Mouse (Mus musculus) frontal cortex, postnatal 25 days (tissue): ENCODE results near the gene Coro7.
"Not testable (repeated sequence)": the region's sequence is repeated elsewhere in the genome, so short reads cannot be mapped to it uniquely, and the experiment has no call there.

Experiments
- DNase-seq, 2 experiments: peaks; one replicate each; pipeline ENCODE4 v3.0.0; 2022; ENCODE audit warnings: low spot score in 2 of 2

The Coro7 gene

DNA sequence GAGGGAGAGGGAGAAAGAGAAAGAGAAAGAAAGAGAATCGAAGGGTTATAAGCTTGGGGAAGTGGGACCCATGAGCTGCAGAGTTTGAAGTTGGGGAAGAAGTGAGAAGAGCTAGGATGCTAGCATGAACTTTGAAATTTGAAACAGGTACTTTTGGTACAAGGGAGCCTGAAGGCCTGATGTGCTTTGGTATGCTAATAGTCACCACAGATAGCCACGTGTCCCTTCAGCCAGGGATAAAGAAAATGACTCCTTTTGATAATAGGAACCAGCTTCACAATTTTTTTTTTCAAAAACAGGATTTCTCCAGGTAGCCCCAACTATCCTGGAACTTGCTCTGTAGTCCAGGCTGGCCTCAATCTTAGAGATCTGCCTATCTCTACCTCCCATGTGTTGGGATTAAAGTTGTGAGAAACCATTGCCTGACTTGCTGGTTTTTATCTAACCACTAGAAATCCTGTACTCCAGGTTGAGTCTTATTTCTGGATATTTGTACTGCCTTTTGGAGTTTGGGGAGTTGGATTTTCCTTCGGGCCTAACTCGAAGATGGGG, 3.1 kb upstream of the Coro7 start:
- no peak for DNase-seq

DNA sequence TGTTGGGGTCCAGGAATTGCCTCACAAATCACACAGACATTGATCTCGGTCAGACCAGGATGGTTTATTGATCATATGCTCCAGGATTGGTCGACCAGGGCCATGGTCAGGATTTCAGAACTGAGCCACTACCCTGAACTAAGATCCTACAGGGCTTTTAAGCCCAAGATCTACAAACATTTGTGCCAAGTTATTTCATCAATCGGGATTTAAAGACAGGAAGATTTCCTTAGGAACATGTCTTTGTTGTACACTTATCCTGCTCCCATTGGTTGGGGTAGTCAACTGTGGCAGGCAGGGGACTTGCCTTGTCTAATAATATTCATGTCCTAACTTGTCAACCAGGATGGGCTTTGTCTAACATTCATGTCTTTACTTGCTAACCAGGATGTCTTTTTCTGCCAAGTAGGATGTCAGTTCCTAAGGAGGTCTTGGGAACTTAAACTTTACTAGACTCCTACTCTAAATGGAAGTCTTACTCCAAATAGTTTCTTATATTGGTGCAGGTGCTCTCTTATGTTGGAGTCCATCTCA, 1.4 kb upstream of the Coro7 start:
- DNase-seq, result not testable (repeated sequence)

GRCm38 (mm10) chr16:4678080-4678479, 1.5 kb downstream of the Coro7 start:
- DNase-seq, result no peak

DNA sequence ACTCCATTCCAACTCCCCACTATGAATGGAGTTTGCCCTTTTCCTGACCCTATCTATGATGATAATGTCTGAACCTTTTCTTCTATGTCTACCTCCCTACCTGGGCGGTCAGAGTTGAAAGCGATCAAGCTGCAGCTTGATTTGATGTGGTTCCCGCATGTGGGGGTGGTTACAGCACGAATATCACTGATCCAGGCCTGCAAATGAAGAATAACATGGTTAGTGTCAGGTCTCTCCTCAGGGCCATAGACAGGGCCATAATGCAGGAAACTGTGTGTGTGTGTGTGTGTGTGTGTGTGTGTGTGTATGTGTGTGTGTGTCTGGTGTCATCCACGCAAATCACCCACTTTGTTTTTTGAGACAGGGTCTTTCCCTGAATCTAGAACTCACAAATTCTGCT, 2.7 kb downstream of the Coro7 start:
- DNase-seq, result no peak

DNA sequence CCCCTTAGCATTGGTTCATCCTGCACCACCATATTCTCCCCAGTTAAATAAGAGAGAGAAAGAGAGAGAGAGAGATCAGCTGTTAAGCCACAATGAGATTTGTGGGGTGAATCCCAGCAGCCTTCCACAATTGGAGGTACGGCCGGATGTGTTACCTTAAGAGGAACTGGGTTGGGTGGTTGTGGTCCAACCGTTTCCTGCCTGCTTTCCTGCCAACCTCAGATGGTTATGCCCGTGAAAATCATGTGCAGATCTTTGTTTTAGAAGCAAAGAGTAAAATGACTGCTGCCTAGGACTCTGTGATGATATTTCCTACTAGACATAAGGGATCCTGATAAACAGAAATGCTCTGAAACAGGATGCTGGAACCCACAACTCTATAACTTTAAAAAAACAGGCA, 5.5 kb downstream of the Coro7 start:
- no peak for DNase-seq

DNA sequence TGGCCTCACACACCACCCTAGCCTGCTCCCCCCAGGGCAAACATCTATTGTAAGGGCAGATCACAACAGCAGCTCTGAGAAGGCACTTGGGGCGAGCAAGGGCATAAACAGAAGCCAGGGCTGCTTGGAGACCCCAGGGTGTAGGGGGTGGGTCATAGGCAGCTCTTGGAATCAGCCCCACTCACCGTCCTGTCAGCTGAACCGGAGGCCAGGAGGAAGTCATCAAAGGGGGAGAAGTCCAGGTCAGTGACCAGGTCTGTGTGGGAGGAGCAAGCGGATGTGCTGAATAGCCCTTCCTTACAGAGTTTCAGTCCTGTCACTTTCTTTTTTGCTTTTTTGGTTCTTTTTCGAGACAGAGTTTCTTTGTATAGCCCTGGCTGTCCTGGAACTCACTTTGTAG, 9.3 kb downstream of the Coro7 start:
- no peak for DNase-seq

GRCm38 (mm10) chr16:4667190-4667808, 12.3 kb downstream of the Coro7 start:
- DNase-seq, result peak; percentile 66 to 82

- no peak for DNase-seq
These were observed 13.9 kb downstream of the Coro7 start for GRCm38 (mm10) chr16:4665726-4666125.

- no peak for DNase-seq
These were observed 15.8 kb downstream of the Coro7 start for GRCm38 (mm10) chr16:4663806-4664205.

DNA sequence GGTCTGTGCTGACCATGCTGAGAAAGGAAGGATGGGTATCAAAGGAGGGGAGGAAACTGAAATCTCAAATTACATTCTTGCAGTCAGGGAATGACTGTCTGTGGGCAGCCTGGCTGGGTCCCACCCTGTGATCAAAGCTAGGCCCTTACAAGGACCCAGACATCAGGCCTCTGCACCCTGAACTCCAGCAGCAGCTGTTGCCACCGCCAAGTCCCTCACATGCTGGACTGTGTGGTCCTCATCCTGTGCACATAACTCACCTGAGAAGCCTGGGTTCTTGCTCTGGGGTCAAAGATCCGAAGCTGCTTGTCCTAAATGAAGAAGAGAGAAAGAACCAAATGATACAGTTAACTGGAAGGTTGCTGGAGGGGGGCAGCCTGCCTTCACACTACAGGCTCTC, 18.0 kb downstream of the Coro7 start:
- DNase-seq, result no peak

DNA sequence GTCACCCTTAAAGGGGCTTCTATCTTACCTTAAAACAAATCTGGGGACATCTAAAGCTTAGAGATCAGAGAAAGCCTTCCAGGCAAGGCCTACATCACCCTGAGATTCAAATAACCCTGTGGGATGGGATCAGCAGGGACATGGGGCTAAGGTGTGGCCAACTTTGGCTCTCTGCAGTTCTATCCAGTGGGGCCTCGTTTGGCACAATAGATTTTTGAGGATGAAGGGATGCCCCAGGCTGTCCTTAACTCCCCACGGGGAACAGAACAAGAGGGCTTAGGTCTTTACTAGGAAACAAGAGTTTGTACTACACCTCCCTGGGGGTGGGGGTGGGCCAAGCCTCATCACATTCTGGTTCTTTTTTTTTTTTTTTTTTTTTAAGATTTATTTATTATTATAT, 20.3 kb downstream of the Coro7 start:
- DNase-seq, result no peak

DNA sequence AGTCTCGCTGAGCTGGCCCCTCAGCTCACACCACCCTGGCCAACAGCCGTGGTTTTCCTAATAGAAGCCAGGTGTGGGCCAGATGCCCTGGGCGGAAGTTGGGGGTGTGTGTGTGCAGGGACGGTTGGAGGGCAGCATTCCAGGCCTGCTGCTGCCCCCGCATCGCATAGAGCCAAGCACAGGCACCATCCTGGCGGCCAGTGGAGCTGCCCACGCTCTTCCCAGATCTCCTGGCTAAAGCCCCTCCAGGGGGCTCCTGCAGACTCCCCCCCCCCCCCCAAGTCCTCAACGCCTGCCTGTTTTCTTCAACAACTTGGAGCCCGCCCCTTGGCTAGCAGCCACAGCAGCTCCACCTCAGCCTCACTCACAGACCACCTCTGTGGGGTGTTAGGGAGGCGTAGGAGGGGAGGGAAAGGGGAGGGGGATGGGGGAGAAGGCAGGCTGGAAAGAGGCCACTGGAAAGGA, 20.8 kb downstream of the Coro7 start:
- no peak for DNase-seq

- no peak for DNase-seq
These were observed 23.0 kb downstream of the Coro7 start for GRCm38 (mm10) chr16:4656571-4657081.

DNA sequence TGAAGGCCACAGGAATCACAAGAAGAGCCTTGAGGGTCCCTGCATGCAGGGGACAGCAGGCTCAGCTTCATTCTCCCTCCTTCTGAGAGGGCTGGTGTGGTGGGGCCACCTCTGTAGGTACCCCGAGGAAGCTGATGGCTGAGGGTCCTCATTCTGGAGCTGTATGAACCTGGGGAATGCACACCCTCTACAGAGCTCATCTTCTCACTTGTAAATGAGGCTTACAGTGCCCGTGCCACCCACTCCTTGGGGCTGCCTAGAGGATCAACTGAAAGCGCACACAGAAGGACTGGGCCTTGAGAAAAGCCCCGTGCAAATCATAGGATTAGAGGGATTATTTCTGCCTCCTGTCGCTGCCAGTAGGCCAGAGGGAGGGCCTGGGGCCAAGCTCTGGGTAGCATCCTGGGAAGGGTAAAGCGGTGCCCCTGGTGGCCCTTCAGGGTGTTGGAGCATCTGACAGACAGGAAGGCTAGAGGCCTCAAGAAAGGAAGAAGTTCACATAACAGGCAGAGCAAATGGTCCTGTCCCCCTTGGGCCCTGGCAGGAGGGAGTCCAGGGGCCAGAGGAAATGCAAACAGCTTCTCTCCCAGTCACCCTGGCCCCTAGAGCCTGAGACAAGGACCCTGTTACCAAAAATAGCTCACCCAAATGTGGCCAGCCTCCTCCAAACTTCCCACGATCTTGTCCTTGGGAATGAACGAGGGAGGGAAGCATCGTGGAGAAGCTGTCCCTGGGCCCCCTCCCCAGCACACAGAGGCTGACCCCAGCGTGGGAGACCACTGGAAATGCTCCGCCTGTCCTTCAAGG, 23.6 kb downstream of the Coro7 start:
- DNase-seq, result no peak

- DNase-seq, result no peak
These were observed 24.3 kb downstream of the Coro7 start for GRCm38 (mm10) chr16:4655251-4655734.

GRCm38 (mm10) chr16:4654706-4655105, 24.9 kb downstream of the Coro7 start:
- no peak for DNase-seq

DNA sequence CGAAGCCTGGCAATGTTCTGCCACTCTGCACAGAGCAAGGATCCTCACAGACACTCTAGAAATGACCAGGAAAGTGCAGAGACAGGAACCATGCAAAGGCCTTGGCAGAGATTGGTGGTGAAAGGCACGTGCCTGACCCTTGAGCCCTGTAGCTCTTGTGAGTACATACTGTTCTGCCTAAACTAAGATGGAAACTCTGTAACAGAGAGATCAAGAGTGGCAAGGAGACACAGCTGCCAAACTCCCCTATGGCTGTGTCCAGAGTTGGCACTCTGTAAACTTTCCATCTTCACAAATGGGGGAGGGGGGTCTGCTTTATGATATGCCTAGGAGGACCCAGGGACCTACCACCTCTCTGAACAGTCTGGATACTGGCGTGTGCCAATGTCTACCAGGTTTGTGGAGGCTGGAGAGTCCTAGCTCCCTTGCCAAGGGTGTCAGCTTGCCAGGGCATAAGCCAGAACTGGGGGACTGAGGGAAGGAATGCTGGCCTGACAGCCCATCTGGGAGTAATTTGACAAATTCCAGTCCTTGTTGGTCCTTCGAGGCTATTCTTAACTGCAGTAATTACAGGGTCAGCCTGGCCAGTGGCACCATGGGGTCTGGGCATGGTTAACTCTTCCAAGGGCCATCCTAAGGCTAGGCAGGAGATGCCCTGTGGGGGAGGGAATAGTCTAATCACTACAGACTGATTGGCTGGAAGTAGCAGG, 26.7 kb downstream of the Coro7 start:
- DNase-seq, result no peak

DNA sequence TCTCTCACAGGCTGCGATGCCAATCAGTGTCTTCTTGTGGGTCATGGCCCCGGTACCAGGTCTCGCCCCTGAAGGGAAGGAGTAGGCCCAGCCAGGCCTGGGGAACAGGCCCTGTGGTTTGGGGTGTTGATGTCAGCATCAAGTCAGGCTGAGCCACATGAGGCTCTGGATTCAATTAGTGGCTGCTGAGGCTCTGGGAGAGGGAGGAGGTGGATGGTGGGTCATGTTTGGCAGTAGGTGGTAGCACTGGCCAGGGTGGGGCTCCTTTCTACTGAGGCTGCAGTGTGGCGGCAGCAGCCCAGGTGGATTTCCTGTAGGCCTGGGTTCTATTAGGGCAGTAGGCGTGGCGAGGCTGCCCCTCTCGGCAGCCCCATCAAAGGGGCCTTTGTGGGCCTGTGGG, 28.0 kb downstream of the Coro7 start:
- DNase-seq, result no peak

DNA sequence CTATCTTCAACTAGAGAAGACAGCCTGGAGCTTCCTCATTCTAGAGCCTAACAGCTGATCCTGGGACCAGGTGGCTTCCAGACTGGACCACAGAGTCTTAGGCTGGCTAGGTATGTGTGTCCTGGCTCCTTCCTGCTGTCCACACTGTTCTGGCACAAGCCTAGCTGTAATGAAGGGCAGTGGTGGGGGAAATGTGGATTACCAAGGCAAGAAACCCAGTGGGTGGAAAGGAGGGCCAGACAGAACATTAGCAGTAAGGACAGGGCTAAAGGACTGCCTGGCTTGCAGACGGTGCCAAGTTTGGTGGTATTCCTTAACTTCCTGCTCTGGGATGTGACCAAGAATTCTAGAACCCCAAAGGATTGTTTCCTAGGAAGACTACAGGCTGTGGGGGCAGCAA, 28.5 kb downstream of the Coro7 start:
- no peak for DNase-seq

- no peak for DNase-seq
These were observed 29.4 kb downstream of the Coro7 start for GRCm38 (mm10) chr16:4650161-4650560.

- no peak for DNase-seq
These were observed 29.9 kb downstream of the Coro7 start for GRCm38 (mm10) chr16:4649692-4650091.

DNA sequence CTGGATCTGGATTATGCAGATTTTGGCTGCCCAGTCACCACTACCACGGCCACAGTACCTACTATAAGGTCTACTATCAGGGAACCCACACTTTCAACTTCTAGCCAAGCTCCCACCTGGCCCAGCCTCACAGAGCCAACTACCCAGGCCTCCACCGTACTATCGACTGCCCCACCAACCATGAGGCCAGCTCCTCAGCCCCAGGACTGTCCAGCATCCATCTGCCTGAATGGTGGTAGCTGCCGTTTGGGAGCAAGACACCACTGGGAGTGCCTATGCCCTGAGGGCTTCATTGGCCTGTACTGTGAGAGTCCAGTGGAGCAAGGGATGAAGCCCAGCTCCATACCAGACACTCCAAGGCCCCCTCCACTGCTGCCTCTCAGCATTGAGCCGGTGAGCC, 30.4 kb downstream of the Coro7 start:
- no peak for DNase-seq
